Mouse (Mus musculus) kidney, embryonic 14.5 days (tissue): Measurements from ENCODE around the gene Iqgap2. TPM values are rescaled to one million over a fixed set of nuclear protein-coding genes. Genes with fewer than 3 reads are reported as not detected.

Experiments
- ATAC-seq: fragments of 200-750 bp; cut with Nextera tagmentation; 2 replicates; pipeline ENCODE4 v1.8.0; 2017; ENCODE audit warnings: moderate number of reproducible peaks, mild to moderate bottlenecking, moderate TSS enrichment, moderate library complexity; ENCODE audit not compliant: low FRiP score, low TSS enrichment
- H3K27ac ChIP-seq: fragments of 300-500 bp; sonication (generic); 2 replicates; pipeline ENCODE4 v1.5.1; 2014; ENCODE audit warnings: low read depth, mild to moderate bottlenecking, low read length, moderate library complexity, mixed read lengths
- H3K27me3 ChIP-seq: fragments of 300-500 bp; sonication (generic); 2 replicates; pipeline ENCODE4 v1.6.1; 2014; ENCODE audit warnings: mild to moderate bottlenecking, low read length; ENCODE audit not compliant: control insufficient read depth, insufficient read depth
- H3K36me3 ChIP-seq: fragments of 300-500 bp; sonication (generic); 2 replicates; pipeline ENCODE4 v1.6.1; 2014; ENCODE audit warnings: low read length, mixed read lengths; ENCODE audit not compliant: control insufficient read depth, insufficient read depth
- H3K4me1 ChIP-seq: fragments of 300-500 bp; sonication (generic); 2 replicates; pipeline ENCODE4 v1.6.1; 2014; ENCODE audit warnings: low read length, mixed read lengths; ENCODE audit not compliant: control insufficient read depth, insufficient read depth
- H3K4me2 ChIP-seq: fragments of 300-500 bp; sonication (generic); replicated peaks from 2 replicates; pipeline ENCODE4 v1.6.1; 2014; ENCODE audit warnings: low read depth, mild to moderate bottlenecking, low read length
- H3K4me3 ChIP-seq: fragments of 300-500 bp; sonication (generic); 2 replicates; pipeline ENCODE4 v1.5.1; 2014; ENCODE audit warnings: mild to moderate bottlenecking, low read length
- H3K9ac ChIP-seq: fragments of 300-500 bp; sonication (generic); 2 replicates; pipeline ENCODE4 v1.6.1; 2014; ENCODE audit warnings: low read depth, mild to moderate bottlenecking, low read length, moderate library complexity
- H3K9me3 ChIP-seq: fragments of 300-500 bp; sonication (generic); 2 replicates; pipeline ENCODE4 v1.6.1; 2016; ENCODE audit warnings: low read length; ENCODE audit not compliant: control insufficient read depth
- WGBS: fragments of 180-500 bp; shearing (Covaris S2); extraction: QIAGEN DNeasy Blood & Tissue Kit; methylation state at CpG from one replicate; pipeline ENCODE4 v1.1.7; 2014; 5-methylcytosine and 5-hydroxymethylcytosine counted together
- polyA plus RNA-seq: library from polyadenylated mRNA; unstranded; fragments of >200 nt; fragmentation: Nextera tagmentation; extraction: Ambion mirVana; gene quantifications from 2 replicates; pipeline ENCODE4 v1.2.1, GENCODE M21; 2014

Gene Iqgap2
- polyA plus RNA-seq, 1 experiment from 2014 or later: 11.2 TPM

DNA sequence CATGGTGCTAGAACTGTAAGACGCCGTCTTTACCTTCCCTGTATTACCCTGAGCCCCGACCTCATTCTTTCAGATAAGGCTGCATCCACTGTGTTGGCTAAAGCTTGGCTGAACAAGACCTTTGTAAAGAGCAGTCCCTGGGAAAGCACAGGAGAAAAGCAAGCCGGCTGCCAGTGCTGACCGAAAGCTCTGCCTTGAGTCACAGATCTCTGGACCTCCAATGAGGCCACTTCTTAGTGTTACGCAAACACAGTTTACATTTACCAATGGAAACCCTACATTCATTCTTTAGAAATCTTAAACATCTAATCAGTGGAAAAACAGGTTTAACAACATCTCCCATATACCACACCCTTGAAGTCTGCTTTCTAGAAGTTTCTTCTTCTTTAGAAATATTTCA, 186.1 kb downstream of the Iqgap2 start:
- no peak for ATAC-seq
- WGBS: 93% methylated on average over 6 of the region's 6 CpGs
- no peak overlapping the region for H3K4me3 ChIP-seq

DNA sequence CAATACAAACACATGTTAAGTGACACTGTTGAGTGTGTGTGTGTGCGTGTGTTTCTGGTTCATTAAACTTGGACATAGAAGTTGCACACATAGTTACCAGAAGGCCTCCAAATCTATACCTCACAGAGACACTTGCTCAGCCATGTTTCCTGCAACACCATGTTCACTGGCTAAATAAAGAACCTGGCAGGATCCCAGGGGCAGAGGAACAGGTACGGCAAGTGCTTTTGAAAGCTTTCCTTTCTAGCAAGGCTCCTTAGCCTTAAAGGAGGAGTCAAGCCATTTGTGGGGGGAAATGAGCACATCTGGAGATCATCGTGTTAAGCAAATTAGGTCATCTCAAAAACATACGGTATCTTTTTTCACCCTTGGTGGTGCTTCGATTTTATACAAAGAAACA, 188.3 kb downstream of the Iqgap2 start:
- no peak for ATAC-seq
- H3K36me3 ChIP-seq: no peaks in the 10 kb centered on the region
- WGBS: 79% methylated on average over 5 of the region's 5 CpGs

More for the DNA sequence above, 186.1 kb downstream of the Iqgap2 start:
- H3K27me3 ChIP-seq: no peaks in the 10 kb centered on the region
- no peaks in the 10 kb centered on the region for H3K4me1 ChIP-seq
- H3K36me3 ChIP-seq: no peaks in the 10 kb centered on the region
- no peak overlapping the region for H3K4me2 ChIP-seq
- no peak overlapping the region for H3K9ac ChIP-seq
- no peak overlapping the region for H3K27ac ChIP-seq
- no peaks in the 10 kb centered on the region for H3K9me3 ChIP-seq

DNA sequence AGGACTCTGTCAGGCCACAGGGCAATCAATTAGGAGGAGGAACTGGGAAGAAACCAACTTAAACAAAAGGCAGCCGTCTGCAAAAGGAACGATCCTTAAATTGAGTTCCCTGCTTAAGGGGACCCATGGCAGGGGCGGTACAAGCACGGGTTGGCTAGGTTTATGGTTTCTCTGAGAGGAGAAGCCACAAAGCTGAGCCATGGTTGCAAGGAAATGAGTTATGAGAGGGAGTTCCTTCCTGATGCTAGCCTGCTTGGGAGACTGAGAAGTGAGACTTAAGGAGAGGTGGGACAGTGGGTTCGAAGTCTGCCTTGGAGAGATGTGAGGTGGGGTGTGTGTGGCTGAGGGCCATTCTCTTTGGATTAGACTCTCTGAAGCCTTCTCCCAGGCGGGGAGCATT, 193.8 kb downstream of the Iqgap2 start:
- no peaks in the 10 kb centered on the region for H3K27me3 ChIP-seq
- H3K27ac ChIP-seq: no peak overlapping the region
- no peak overlapping the region for H3K9ac ChIP-seq
- no peak for ATAC-seq
- H3K4me2 ChIP-seq: no peak overlapping the region
- 29% methylated on average over 6 of the region's 6 CpGs for WGBS
- H3K4me1 ChIP-seq: no peaks in the 10 kb centered on the region
- no peak overlapping the region for H3K4me3 ChIP-seq
- H3K9me3 ChIP-seq: no peaks in the 10 kb centered on the region
- no peaks in the 10 kb centered on the region for H3K36me3 ChIP-seq

More for the DNA sequence above, 188.3 kb downstream of the Iqgap2 start:
- no peak overlapping the region for H3K9ac ChIP-seq
- H3K27ac ChIP-seq: no peak overlapping the region
- no peak overlapping the region for H3K4me2 ChIP-seq
- no peaks in the 10 kb centered on the region for H3K4me1 ChIP-seq
- H3K9me3 ChIP-seq: no peaks in the 10 kb centered on the region
- H3K27me3 ChIP-seq: no peaks in the 10 kb centered on the region
- H3K4me3 ChIP-seq: no peak overlapping the region

DNA sequence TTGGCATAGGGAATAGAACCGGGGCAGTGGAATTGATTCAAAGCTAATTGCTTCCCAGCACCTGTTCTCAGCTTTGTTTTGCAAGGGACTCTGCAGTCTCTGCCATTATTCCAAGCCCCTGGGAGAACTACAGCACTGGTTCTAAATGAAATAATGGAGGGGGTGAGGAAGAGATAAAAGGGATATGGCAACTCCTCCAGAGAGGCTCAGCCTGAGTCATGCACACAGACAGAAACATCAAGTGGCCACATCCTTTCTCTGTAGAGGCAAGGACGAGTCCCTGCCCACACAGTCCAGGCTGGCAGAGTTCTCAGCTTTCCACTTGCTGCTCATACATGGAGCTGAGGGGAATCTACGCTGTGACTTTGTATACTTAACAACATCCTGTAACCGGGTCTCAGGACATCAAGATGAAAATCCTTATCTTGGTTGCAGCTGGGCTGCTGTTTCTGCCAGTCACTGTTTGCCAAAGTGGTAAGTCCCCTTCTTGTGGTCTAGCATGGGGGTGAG, 195.0 kb downstream of the Iqgap2 start, which contains the start of gene F2rl2:
TSS of gene F2rl2 (plus strand) at position 200 of the 510 bp plus-strand sequence.
- H3K9ac ChIP-seq: no peak within 1 kb of the TSS
- no peak within 1 kb of the TSS for H3K4me2 ChIP-seq
- no peak for ATAC-seq
- 63% methylated on average over 4 of the region's 4 CpGs for WGBS
- H3K4me1 ChIP-seq: no peaks in the 10 kb centered on the region
- H3K27me3 ChIP-seq: no peaks in the 10 kb centered on the region
- no peaks in the 10 kb centered on the region for H3K36me3 ChIP-seq
- H3K27ac ChIP-seq: no peak within 1 kb of the TSS
- no peaks in the 10 kb centered on the region for H3K9me3 ChIP-seq
- no peak within 1 kb of the TSS for H3K4me3 ChIP-seq

DNA sequence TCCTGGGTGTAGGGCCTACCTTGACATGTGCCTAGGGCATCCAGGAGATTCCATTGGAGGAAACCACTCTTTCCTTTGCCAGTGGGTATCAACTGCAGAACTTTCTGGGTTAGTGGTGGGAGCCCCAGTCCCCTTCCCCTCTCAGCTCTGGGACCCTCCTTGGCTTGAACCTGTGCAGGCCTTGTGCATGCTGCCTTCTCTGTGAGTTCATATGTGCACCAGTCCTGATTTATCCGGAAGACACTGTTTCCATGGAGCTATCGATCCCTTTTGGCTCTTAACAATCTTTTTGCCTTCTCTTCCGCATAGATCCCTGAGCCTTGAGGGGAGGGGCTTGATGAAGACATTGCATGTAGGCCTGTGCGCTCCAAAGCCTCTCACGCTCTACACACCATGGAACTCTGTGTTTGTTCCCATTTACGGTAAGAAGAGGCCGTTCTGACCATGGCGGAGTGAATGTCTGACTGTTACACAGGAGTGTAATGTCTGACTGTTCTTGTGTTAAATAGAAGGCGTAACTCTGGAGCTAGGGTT, 195.5 kb downstream of the Iqgap2 start:
- H3K9ac ChIP-seq: no peak overlapping the region
- no peak overlapping the region for H3K27ac ChIP-seq
- no peaks in the 10 kb centered on the region for H3K27me3 ChIP-seq
- H3K36me3 ChIP-seq: no peaks in the 10 kb centered on the region
- 96% methylated on average over 9 of the region's 9 CpGs for WGBS
- no peaks in the 10 kb centered on the region for H3K4me1 ChIP-seq
- H3K9me3 ChIP-seq: no peaks in the 10 kb centered on the region
- no peak overlapping the region for H3K4me3 ChIP-seq
- ATAC-seq: no peak
- no peak overlapping the region for H3K4me2 ChIP-seq

DNA sequence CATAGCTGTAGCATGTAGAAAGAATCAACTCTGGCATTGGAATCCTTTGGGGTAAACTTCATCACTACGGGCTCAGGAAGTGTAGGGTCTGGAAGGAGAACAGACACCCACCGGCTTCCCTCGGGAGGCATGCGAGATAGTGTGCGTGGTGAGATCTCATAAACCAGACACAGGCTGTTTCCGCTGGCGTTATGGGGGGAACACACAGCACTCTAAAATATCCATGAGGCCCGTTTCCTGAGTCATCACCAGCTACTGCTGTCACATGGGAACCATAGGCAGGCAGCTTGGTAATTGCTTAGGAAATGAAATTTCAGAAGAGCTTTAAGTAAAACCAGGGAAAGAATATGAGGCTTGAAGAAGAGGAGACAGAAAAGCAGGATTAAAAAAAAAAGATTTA, 199.5 kb downstream of the Iqgap2 start:
- WGBS: 89% methylated on average over 8 of the region's 8 CpGs
- no peak for ATAC-seq

DNA sequence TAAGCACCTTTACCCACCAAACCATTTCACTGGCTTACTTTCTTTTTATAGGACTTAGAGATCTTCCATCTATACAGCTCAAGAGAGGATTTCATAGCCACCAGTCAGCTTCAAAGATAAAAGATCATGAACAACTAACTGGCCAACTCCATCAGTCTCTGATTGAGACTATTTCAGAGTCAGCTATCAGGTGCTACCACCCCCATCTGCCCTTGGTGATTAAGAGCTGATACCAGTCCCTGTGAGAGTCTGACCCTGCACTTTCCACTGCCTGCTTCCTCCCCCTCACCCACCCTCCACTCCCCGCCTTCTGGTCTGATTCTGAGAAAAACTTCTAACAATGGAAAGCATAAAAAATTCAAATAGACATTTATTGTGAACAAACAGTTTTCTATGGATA, 203.1 kb downstream of the Iqgap2 start:
- H3K36me3 ChIP-seq: no peaks in the 10 kb centered on the region
- H3K9me3 ChIP-seq: no peaks in the 10 kb centered on the region
- H3K27me3 ChIP-seq: no peaks in the 10 kb centered on the region
- no peak for ATAC-seq
- H3K27ac ChIP-seq: no peak overlapping the region
- H3K9ac ChIP-seq: no peak overlapping the region
- H3K4me2 ChIP-seq: no peak overlapping the region
- no peak overlapping the region for H3K4me3 ChIP-seq
- 77% methylated on average over 1 of the region's 1 CpGs for WGBS
- H3K4me1 ChIP-seq: no peaks in the 10 kb centered on the region

More for the DNA sequence above, 199.5 kb downstream of the Iqgap2 start:
- Histone ChIP-seq H3K4me2 (no peak overlapping the region), H3K4me1 (no peaks in the 10 kb centered on the region), H3K9ac (no peak overlapping the region), H3K27ac (no peak overlapping the region), H3K36me3 (no peaks in the 10 kb centered on the region), H3K4me3 (no peak overlapping the region), H3K27me3 (no peaks in the 10 kb centered on the region), H3K9me3 (no peaks in the 10 kb centered on the region)

DNA sequence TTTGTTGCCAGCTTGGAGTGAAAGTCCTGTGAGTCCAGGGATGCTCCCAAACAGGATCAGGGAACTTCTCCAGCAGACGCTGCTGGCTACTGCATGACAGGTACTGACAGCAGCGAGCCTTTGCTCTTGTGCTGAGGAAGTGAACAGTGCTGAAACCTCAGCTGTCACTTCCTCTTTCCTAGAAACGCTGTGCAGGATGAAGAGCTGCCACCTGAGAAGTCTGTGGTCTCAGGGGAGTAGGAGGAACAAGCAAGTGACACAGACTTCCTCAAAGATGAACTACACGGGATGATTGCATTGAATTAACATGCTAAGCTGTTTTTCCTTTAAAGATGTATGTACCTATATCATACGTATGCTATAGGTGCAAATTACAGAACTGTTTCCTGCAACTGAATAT, 206.0 kb downstream of the Iqgap2 start:
- Histone ChIP-seq H3K27ac (no peak overlapping the region), H3K9me3 (no peaks in the 10 kb centered on the region), H3K4me1 (no peaks in the 10 kb centered on the region), H3K36me3 (no peaks in the 10 kb centered on the region), H3K9ac (no peak overlapping the region), H3K4me3 (no peak overlapping the region), H3K27me3 (no peaks in the 10 kb centered on the region), H3K4me2 (no peak overlapping the region)
- ATAC-seq: no peak
- WGBS: 61% methylated on average over 5 of the region's 5 CpGs

DNA sequence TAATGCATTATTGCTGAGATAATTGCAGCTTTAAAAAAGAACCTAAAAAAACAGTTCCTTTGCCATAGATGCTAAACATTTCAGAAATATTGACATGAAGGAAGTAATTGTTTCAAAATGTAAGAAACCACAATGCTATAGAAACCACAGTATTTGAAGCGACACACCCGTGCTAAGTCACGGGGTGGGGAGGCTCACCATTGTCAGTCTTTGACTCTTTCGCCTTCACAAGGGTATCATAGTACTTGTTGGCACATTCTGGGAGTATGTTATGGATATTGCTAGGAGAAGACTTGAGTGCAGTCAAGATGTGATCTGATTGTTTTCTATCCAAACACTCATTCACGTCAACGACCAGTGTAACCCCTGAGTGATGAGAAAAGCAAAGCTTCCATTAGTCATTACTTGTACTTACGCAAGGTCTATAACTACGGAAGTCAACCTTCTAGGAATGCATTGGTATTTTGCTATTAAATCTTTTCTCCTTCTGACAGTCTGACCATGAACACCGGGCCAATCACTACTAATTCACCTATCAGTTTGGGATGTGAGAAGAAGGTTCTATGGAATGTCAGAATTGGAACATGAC, 207.0 kb downstream of the Iqgap2 start:
- Histone ChIP-seq H3K4me3 (no peak overlapping the region), H3K9me3 (no peaks in the 10 kb centered on the region), H3K27ac (no peak overlapping the region), H3K4me1 (no peaks in the 10 kb centered on the region), H3K36me3 (no peaks in the 10 kb centered on the region), H3K4me2 (no peak overlapping the region), H3K27me3 (no peaks in the 10 kb centered on the region), H3K9ac (no peak overlapping the region)
- 87% methylated on average over 9 of the region's 9 CpGs for WGBS
- no peak for ATAC-seq
